Mouse (Mus musculus) E14TG2a.4 (cell line): ENCODE measurements at regions not wholly inside any gene's neighbourhood (a gene's known extent, or its start where the extent isn't known, plus 50 kb on each side); places are given as distances from the start of the nearest gene placed in this dataset.

Source experiments
- CTCF ChIP-seq: conservative IDR thresholded peaks from 2 replicates; pipeline ENCODE4 v1.5.1; 2014; ENCODE audit warnings: low read length
- NANOG ChIP-seq: IDR thresholded peaks from 2 replicates; pipeline ENCODE4 v1.6.1; 2014; ENCODE audit warnings: borderline replicate concordance, low read length, mixed read lengths
- POU5F1 ChIP-seq: IDR thresholded peaks from 2 replicates; pipeline ENCODE4 v1.6.1; 2014; ENCODE audit warnings: low read length, borderline replicate concordance

DNA sequence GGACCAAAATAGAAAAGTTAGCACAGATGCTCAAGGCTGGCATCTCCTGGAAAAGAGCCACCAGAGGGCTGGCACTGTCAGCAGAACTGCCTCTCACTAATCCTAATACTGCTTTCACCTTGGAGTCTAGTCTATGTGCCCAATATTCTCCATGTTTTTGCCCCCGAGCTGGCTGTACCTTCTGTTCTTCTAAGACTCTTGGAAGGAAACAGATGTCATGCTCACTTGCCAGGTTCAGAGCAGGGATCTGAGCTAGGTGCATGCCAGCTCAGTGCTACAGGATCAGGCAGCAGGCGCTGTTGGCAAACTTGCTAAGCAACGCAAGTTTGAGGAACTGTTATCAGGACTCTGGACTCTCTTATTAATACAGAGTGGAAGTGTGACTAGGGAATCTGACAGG, 924.6 kb downstream of the Tbl1xr1 start:
- no peak for TF ChIP-seq CTCF
- no peak for TF ChIP-seq NANOG
- TF ChIP-seq POU5F1, result no peak
